ENCODE assay signal across 32 mouse cellular contexts in genomic region chr11:116895402-116895801, GRCm38 (mm10). TPM values are rescaled to one million over a fixed set of nuclear protein-coding genes. Genes with fewer than 3 reads are reported as not detected.
"Had no signal": no experiment of that assay in that cellular context is flagged by ENCODE, and none has a peak within 500 bp of the region (broad histone marks: within the 10 kb centered on the region; RNA-seq: fewer than 3 reads in every experiment).

No protein-coding gene starts in this region.

- ATAC-seq: liver, embryonic 12.5 days; liver, postnatal 0 days; lung, postnatal 0 days; midbrain, embryonic 13.5 days; midbrain, embryonic 16.5 days had no signal

- H3K27me3 ChIP-seq: limb, embryonic 13.5 days; limb, embryonic 15.5 days; midbrain, embryonic 12.5 days; midbrain, embryonic 13.5 days; neural tube, embryonic 12.5 days had no signal

- H3K27ac ChIP-seq: left cerebral cortex, adult 2 months; limb, embryonic 10.5 days; limb, embryonic 12.5 days; limb, embryonic 13.5 days; limb, embryonic 15.5 days; liver, embryonic 12.5 days; liver, embryonic 13.5 days; liver, embryonic 14.5 days; liver, embryonic 15.5 days; lung, embryonic 15.5 days; macrophage; midbrain, embryonic 10.5 days; midbrain, embryonic 12.5 days; midbrain, embryonic 13.5 days; neural tube, embryonic 12.5 days had no signal

- H3K4me1 ChIP-seq: liver, embryonic 13.5 days; liver, embryonic 15.5 days; midbrain, embryonic 12.5 days; midbrain, embryonic 13.5 days; neural tube, embryonic 12.5 days had no signal

- H3K9ac ChIP-seq: limb, embryonic 12.5 days; limb, embryonic 13.5 days; limb, embryonic 15.5 days; liver, embryonic 12.5 days; liver, embryonic 13.5 days; liver, embryonic 14.5 days; liver, embryonic 15.5 days; liver, postnatal 0 days; lung, embryonic 14.5 days; lung, embryonic 15.5 days; midbrain, embryonic 12.5 days; midbrain, embryonic 13.5 days; neural tube, embryonic 12.5 days had no signal

- DNase-seq: left cerebral cortex, postnatal 4 days; liver; liver, embryonic 13.5 days; liver, postnatal 0 days; lung, adult 18-20 months; lung, adult 2 months; lung, embryonic 14.5 days; lung, postnatal 10 days; lung, postnatal 36 days; lung, postnatal 4 days; midbrain, embryonic 14.5 days had no signal

- H3K4me2 ChIP-seq: limb, embryonic 12.5 days; limb, embryonic 13.5 days; limb, embryonic 15.5 days; liver, embryonic 11.5 days; liver, embryonic 12.5 days; liver, embryonic 13.5 days; liver, embryonic 15.5 days; lung, embryonic 14.5 days; lung, embryonic 15.5 days; midbrain, embryonic 12.5 days; midbrain, embryonic 13.5 days; neural tube, embryonic 12.5 days had no signal

- H3K4me3 ChIP-seq: left cerebral cortex, adult 2 months; limb, embryonic 10.5 days; limb, embryonic 12.5 days; limb, embryonic 13.5 days; limb, embryonic 15.5 days; liver, embryonic 12.5 days; liver, embryonic 13.5 days; liver, embryonic 15.5 days; lung, embryonic 15.5 days; megakaryocyte, embryonic 14.5 days; midbrain, embryonic 10.5 days; midbrain, embryonic 12.5 days; midbrain, embryonic 13.5 days; myocyte; neural tube, embryonic 12.5 days had no signal

- H3K9me3 ChIP-seq: limb, embryonic 10.5 days; limb, embryonic 12.5 days; limb, embryonic 13.5 days; limb, embryonic 15.5 days; liver, embryonic 12.5 days; liver, embryonic 13.5 days; liver, embryonic 15.5 days; lung, embryonic 15.5 days; midbrain, embryonic 10.5 days; midbrain, embryonic 12.5 days; midbrain, embryonic 13.5 days; neural tube, embryonic 12.5 days had no signal

- H3K36me3 ChIP-seq: limb, embryonic 10.5 days; limb, embryonic 12.5 days; limb, embryonic 13.5 days; limb, embryonic 15.5 days; liver, embryonic 12.5 days; liver, embryonic 13.5 days; liver, embryonic 15.5 days; lung, embryonic 15.5 days; midbrain, embryonic 10.5 days; midbrain, embryonic 12.5 days; midbrain, embryonic 13.5 days; neural tube, embryonic 12.5 days had no signal

RNA-seq across cellular contexts. Expression of gene Mgat5b, which starts 23.3 kb away (rescaled TPM):
- polyA plus RNA-seq: liver, adult 2 months; liver, embryonic 12.5 days; liver, embryonic 13.5 days; liver, embryonic 14.5 days; liver, embryonic 15.5 days; liver, embryonic 16.5 days; liver, postnatal 0 days; lung, postnatal 0 days; macrophage; myocyte had no signal
